Mouse (Mus musculus) heart, adult 2 months (tissue): Measurements from ENCODE around the gene Esf1. TPM values are rescaled to one million over a fixed set of nuclear protein-coding genes. Genes with fewer than 3 reads are reported as not detected.
"Not testable (repeated sequence)": the region's sequence is repeated elsewhere in the genome, so short reads cannot be mapped to it uniquely, and the experiment has no call there.

ENCODE experiments used
- DNase-seq, 2 experiments: peaks; one replicate each; pipeline ENCODE4 v3.0.0; 2021
- H3K27ac ChIP-seq: fragments of 200-600 bp; 2 replicates; pipeline ENCODE4 v1.8.1; 2022
- H3K27me3 ChIP-seq: fragments of 200-500 bp; 2 replicates; pipeline ENCODE4 v1.6.1; 2012; ENCODE audit warnings: mild to moderate bottlenecking, low read length, inconsistent platforms, mixed read lengths; ENCODE audit not compliant: control insufficient read depth, insufficient read depth
- H3K36me3 ChIP-seq: fragments of 200-500 bp; 2 replicates; pipeline ENCODE4 v1.6.1; 2012; ENCODE audit warnings: low read length, inconsistent platforms; ENCODE audit not compliant: control insufficient read depth, insufficient read depth
- H3K4me1 ChIP-seq: fragments of 200-500 bp; 2 replicates; pipeline ENCODE4 v1.6.1; 2011; ENCODE audit warnings: low read length; ENCODE audit not compliant: control insufficient read depth, insufficient read depth
- H3K4me3 ChIP-seq: fragments of 200-600 bp; 2 replicates; pipeline ENCODE4 v1.8.1; 2022
- H3K79me2 ChIP-seq: fragments of 200-500 bp; replicated peaks from 2 replicates; pipeline ENCODE4 v1.6.1; 2012; ENCODE audit warnings: mild to moderate bottlenecking, inconsistent platforms, low read length, moderate library complexity, mixed read lengths; ENCODE audit not compliant: control insufficient read depth, insufficient read depth
- H3K9ac ChIP-seq: fragments of 200-500 bp; 2 replicates; pipeline ENCODE4 v1.6.1; 2012; ENCODE audit warnings: low read depth, mild to moderate bottlenecking, control low read depth, inconsistent platforms, low read length, mixed read lengths
- CTCF ChIP-seq: fragments of 200-600 bp; IDR thresholded peaks from 2 replicates; pipeline ENCODE4 v1.8.1; 2022; ENCODE audit warnings: antibody characterized with exemption, mild to moderate bottlenecking, moderate library complexity
- EP300 ChIP-seq: fragments of 200-500 bp; IDR thresholded peaks from 2 replicates; pipeline ENCODE4 v1.6.1; 2011; ENCODE audit warnings: low read depth, low read length, control low read depth; ENCODE audit not compliant: insufficient read depth
- POLR2A ChIP-seq: fragments of 200-500 bp; IDR thresholded peaks from 2 replicates; pipeline ENCODE4 v1.6.1; 2011; ENCODE audit warnings: mild to moderate bottlenecking, low read depth, low read length, control low read depth; ENCODE audit not compliant: insufficient read depth
- WGBS: fragments of 180-500 bp; shearing (Covaris S2); methylation state at CpG from one replicate; pipeline ENCODE4 v1.1.7; 2018; 5-methylcytosine and 5-hydroxymethylcytosine counted together
- intact Hi-C: fragments of 180-260 bp; cut with DNase I; formaldehyde crosslinking; loops from one replicate; pipeline ENCODE4 v1.15.1; 2025
- polyA plus RNA-seq: library from polyadenylated mRNA; depleted of rRNA; stranded (reverse); fragments of >200 nt; gene quantifications from 2 replicates; pipeline ENCODE4 v1.2.3, GENCODE M21; 2012
- total RNA-seq, 2 experiments: library from RNA; stranded (reverse); gene quantifications; 2 replicates each; pipeline ENCODE4 v1.2.3; 2021

Esf1 gene
- total and polyA plus RNA-seq, 3 experiments = 1.1 to 12.2 (median 12.2) TPM

- no peak overlapping the region for H3K4me3 ChIP-seq
- intact Hi-C loops = loop anchor here (5.0 kb wide), 1 partner anchor 227 kb away; no protein-coding TSS in a partner anchor
- peaks cover 9% of the 10 kb centered on the region; the same call in 1 of the 2 replicates for H3K36me3 ChIP-seq
- TF ChIP-seq EP300 (no peak), POLR2A (no peak), CTCF (peak; percentile 49)
- WGBS = 88% methylated on average over 2 of the region's 2 CpGs
- H3K9ac ChIP-seq = no peak overlapping the region
- no peak for DNase-seq
- H3K27me3 ChIP-seq = no peaks in the 10 kb centered on the region
- H3K4me1 ChIP-seq = no peaks in the 10 kb centered on the region
- H3K79me2 ChIP-seq = no peaks in the 10 kb centered on the region
- H3K27ac ChIP-seq = no peak overlapping the region
Observed at GRCm38 (mm10) chr2:140200713-140201112, 30.3 kb upstream of the Esf1 start.

- H3K27me3 ChIP-seq, H3K27ac ChIP-seq, H3K36me3 ChIP-seq, H3K9ac ChIP-seq, H3K4me1 ChIP-seq, H3K4me3 ChIP-seq, H3K79me2 ChIP-seq, intact Hi-C loops, DNase-seq: not testable (repeated sequence)
- WGBS = 97% methylated on average over 3 of the region's 3 CpGs
Observed at GRCm38 (mm10) chr2:140185685-140186210, 15.4 kb upstream of the Esf1 start.

DNA sequence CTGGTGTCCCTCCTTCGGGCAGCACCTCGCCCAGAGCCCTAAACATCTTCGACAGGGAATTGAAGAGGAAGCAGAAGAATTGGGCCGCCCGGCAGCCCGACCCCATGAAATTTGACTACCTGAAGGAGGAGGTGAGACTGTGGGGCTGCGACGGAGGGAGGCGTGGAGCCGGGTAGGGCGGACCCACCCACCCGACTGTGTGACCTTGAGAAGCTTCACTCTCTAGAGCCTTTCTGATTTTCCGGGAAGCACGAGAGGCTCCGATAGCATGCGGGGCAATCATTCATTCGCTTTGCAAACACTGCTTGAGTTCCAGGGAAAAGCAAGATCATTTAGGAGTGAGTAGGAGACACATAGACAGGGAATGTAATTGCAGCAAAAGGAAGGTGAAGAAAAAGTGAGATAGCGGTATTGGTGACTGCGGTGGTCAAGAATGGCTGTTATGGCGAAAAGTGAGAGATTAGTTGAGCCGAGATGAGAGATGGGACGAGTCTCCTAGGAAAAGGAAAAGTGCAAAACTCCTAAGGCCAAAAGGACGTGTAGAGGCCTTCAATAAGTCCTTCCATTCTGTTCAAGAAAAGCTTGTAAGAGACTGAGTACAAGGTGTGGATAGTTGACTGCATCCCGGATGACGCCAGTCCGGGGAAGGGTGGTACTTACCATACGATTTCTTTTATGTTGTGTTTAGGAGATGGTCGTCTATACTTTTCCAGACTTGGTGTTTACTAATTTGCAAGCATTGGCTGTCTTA lies 614 bp upstream of the Esf1 start:
- no peaks in the 10 kb centered on the region; the same call in 1 of the 2 replicates for H3K4me1 ChIP-seq
- no peak for DNase-seq
- intact Hi-C loops = loop anchor here (2.0 to 10.0 kb wide), 2 partner anchors 104 to 224 kb away; partner anchors contain the start of genes Macrod2 and Tasp1
- H3K36me3 ChIP-seq = no peaks in the 10 kb centered on the region; the same call in none of the 2 replicates
- peak overlapping the region; percentile 79 for H3K27ac ChIP-seq
- no peaks in the 10 kb centered on the region; the same call in 1 of the 2 replicates for H3K79me2 ChIP-seq
- H3K4me3 ChIP-seq = peak overlapping the region; percentile 91
- TF ChIP-seq CTCF = no peak
- TF ChIP-seq POLR2A = no peak
- no peak for TF ChIP-seq EP300
- peak overlapping the region; percentile 68 for H3K9ac ChIP-seq
- 3% methylated on average over 28 of the region's 28 CpGs for WGBS
- no peaks in the 10 kb centered on the region for H3K27me3 ChIP-seq

GRCm38 (mm10) chr2:140169057-140169456 lies 1.3 kb downstream of the Esf1 start:
- Histone ChIP-seq H3K36me3 (peaks cover 6% of the 10 kb centered on the region), H3K27me3 (no peaks in the 10 kb centered on the region), H3K4me1 (no peaks in the 10 kb centered on the region; the same call in 1 of the 2 replicates), H3K79me2 (no peaks in the 10 kb centered on the region; the same call in 1 of the 2 replicates), H3K4me3 (no peak overlapping the region), H3K9ac (no peak overlapping the region), H3K27ac (no peak overlapping the region)
- TF ChIP-seq POLR2A = no peak
- no peak for TF ChIP-seq EP300
- no peak for TF ChIP-seq CTCF
- DNase-seq = no peak
- intact Hi-C loops = no loop called here
- 43% methylated on average over 1 of the region's 1 CpGs for WGBS

- Histone ChIP-seq H3K79me2 (no peaks in the 10 kb centered on the region), H3K4me1 (no peaks in the 10 kb centered on the region), H3K27ac (no peak overlapping the region), H3K4me3 (no peak overlapping the region), H3K36me3 (peaks cover 6% of the 10 kb centered on the region), H3K27me3 (no peaks in the 10 kb centered on the region), H3K9ac (no peak overlapping the region)
- TF ChIP-seq EP300 = no peak
- TF ChIP-seq POLR2A = no peak
- TF ChIP-seq CTCF = no peak
- 88% methylated on average over 5 of the region's 5 CpGs for WGBS
- DNase-seq = no peak
- intact Hi-C loops = no loop called here
Observed at GRCm38 (mm10) chr2:140163351-140163854, 7.0 kb downstream of the Esf1 start.
